Mouse (Mus musculus) stomach, postnatal 0 days (tissue): Measurements from ENCODE around the gene Ash1l.

ENCODE experiments used
- CTCF ChIP-seq: IDR thresholded peaks from 2 replicates; pipeline ENCODE4 v1.5.1; 2016; ENCODE audit warnings: antibody characterized with exemption, low read depth, mild to moderate bottlenecking, moderate library complexity
- EP300 ChIP-seq: optimal IDR thresholded peaks from 2 replicates; pipeline ENCODE3; 2016; ENCODE audit warnings: antibody characterized with exemption

DNA sequence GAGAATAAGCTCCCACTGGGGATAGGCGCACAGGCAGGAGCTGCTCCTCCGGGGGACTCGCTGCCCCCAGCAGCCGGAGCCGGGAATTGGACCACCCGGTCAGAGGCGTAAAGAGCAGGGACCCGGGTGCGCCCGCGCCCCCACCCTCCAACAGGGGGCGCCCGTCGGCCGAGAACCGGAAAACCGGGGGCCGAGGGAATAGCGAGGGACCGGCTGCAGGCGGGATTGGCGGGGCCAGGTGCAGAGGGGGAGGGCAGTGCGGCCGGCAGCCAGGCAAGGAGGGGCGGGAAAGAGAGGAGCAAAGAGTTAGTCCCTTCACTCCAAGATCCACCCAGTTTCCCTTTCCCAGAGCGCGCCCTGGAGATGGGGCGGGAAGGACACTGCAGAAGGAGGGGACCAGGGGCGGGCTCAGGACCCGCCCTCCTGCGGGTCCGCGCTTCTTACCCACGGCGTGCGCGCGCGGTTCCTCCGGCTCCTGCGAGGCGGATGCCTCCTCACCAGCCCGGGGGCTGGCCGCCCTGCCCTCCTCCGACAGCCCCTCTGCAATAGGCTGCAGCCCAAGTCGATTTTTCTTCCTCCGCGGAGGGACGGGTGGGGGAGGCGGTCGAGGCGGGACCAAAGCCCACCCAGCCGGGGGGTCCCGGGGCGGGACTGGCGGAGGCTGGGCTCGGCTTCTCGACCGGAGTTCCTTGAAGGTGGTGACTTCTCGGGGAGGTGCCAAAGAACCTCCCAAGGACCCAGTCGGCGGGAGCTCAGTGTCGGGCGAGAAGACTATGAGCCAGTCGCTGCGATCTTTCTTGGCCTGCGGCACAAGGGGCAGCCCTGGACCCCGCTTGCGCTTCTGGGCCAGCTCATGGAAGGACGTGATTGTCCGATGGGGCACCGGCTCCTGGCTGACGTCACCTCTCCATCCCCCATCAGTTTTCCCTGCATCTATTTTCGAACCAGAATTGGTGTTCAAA, 140.6 kb downstream of the Ash1l start:
- peak; percentile 87 for TF ChIP-seq CTCF
- TF ChIP-seq EP300: peak; percentile 5
